Mouse (Mus musculus) CH12.LX (cell line): ENCODE results near the gene Celf5.

Source experiments
- BHLHE40 ChIP-seq: IDR thresholded peaks from 2 replicates; pipeline ENCODE4 v1.6.1; 2011; ENCODE audit warnings: mild to moderate bottlenecking, low read depth, low read length, improper control_type of control experiment
- CHD1 ChIP-seq: IDR thresholded peaks from 2 replicates; pipeline ENCODE4 v1.6.1; 2012; ENCODE audit warnings: low read depth, low read length, improper control_type of control experiment, inconsistent platforms
- CTCF ChIP-seq, 2 experiments: IDR thresholded peaks in 1 of 2; conservative IDR thresholded peaks in 1 of 2; 2 replicates each; pipeline ENCODE4 v1.5.1; 2011 to 2012; ENCODE audit warnings: low read depth in 2 of 2, low read length in 2 of 2, improper control_type of control experiment in 1 of 2, inconsistent platforms in 1 of 2, mild to moderate bottlenecking in 1 of 2, moderate library complexity in 1 of 2
- ETS1 ChIP-seq: conservative IDR thresholded peaks from 2 replicates; pipeline ENCODE4 v1.6.1; 2012; ENCODE audit warnings: low read depth, mild to moderate bottlenecking, inconsistent platforms, low read length, improper control_type of control experiment, moderate library complexity
- GABPA ChIP-seq: IDR thresholded peaks from 2 replicates; pipeline ENCODE4 v1.6.1; 2012; ENCODE audit warnings: low read depth, low read length, improper control_type of control experiment, inconsistent platforms; ENCODE audit not compliant: insufficient replicate concordance
- KAT2A ChIP-seq: IDR thresholded peaks from 2 replicates; pipeline ENCODE4 v1.6.1; 2012; ENCODE audit warnings: low read length, improper control_type of control experiment, inconsistent platforms; ENCODE audit not compliant: insufficient replicate concordance
- ZKSCAN1 ChIP-seq: IDR thresholded peaks from 2 replicates; pipeline ENCODE4 v1.6.1; 2012; ENCODE audit warnings: low read depth, inconsistent platforms, low read length, improper control_type of control experiment, borderline replicate concordance
- ZMIZ1 ChIP-seq: IDR thresholded peaks from 2 replicates; pipeline ENCODE4 v1.6.1; 2012; ENCODE audit warnings: low read depth, mild to moderate bottlenecking, inconsistent platforms, low read length, improper control_type of control experiment

DNA sequence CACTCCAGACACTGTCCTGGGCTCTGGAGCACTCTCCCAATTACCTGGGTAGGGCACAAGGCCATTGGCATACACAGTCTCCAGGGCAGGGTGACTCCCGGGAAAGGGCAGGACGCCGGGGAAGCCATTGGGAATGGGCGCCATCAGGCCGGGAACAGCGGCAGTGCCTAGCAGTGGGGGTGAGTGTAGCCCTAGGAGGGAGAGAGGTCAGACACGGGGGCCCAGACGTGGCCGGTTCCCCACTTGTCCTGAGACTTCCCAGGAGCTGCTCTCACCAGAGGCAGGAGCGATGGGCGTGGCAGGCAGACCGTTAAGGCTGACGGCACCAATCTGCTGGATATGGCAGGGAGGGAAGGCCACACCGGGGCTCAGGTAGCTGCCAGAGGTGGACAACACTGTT lies 15.6 kb downstream of the Celf5 start:
- TF ChIP-seq KAT2A (no peak), CTCF (conservative IDR thresholded peaks at IDR 0.05 in 1 of 2, IDR thresholded peaks at IDR 0.05 in 1 of 2; ENCODE audit: low read depth in 2 of 2, low read length in 2 of 2) (no peak), ETS1 (no peak), BHLHE40 (no peak), ZMIZ1 (no peak), ZKSCAN1 (no peak), GABPA (no peak), CHD1 (no peak)
